Mouse (Mus musculus) frontal cortex, adult 2 months (tissue): ENCODE measurements around the gene Abcb6. TPM values are rescaled to one million over a fixed set of nuclear protein-coding genes. Genes with fewer than 3 reads are reported as not detected.

Source experiments
- polyA plus RNA-seq: library from polyadenylated mRNA; depleted of rRNA; stranded (reverse); fragments of >200 nt; gene quantifications from 2 replicates; pipeline ENCODE4 v1.2.3, GENCODE M21; 2012; rRNA removed

Gene Abcb6
- polyA plus RNA-seq, 1 experiment: 29.2 TPM

Other genes with a start within 250 kb of the Abcb6 start
- gene Cfap65, start 244.8 kb downstream of the Abcb6 start, polyA plus RNA-seq: 7.0 and 7.3 TPM in 2 replicates
- gene Ihh, start 228.7 kb downstream of the Abcb6 start, polyA plus RNA-seq: 0.24 and 0.32 TPM in 2 replicates
- gene Nhej1, start 55.2 kb downstream of the Abcb6 start, polyA plus RNA-seq: 1.8 and 2.4 TPM in 2 replicates
- gene Slc23a3, start 46.5 kb downstream of the Abcb6 start, polyA plus RNA-seq: 0.12 and 0.23 TPM in 2 replicates
- gene Cnppd1, start 37.7 kb downstream of the Abcb6 start, polyA plus RNA-seq: 31.9 and 35.3 TPM in 2 replicates
- gene Retreg2, start 37.6 kb downstream of the Abcb6 start, polyA plus RNA-seq: 189 and 211 TPM in 2 replicates
- gene Zfand2b, start 11.7 kb downstream of the Abcb6 start, polyA plus RNA-seq: 55.1 and 56.5 TPM in 2 replicates
- gene Ankzf1, start 11.8 kb upstream of the Abcb6 start, polyA plus RNA-seq: 41.4 and 49.9 TPM in 2 replicates
- 101 and 107 TPM in 2 replicates for gene Atg9a, start 11.8 kb upstream of the Abcb6 start, polyA plus RNA-seq
- 20.1 and 25.5 TPM in 2 replicates for gene Glb1l, start 30.4 kb upstream of the Abcb6 start, polyA plus RNA-seq
- gene Stk16, start 30.4 kb upstream of the Abcb6 start, polyA plus RNA-seq: 205 and 218 TPM in 2 replicates
- gene Tuba4a, start 39.5 kb upstream of the Abcb6 start, polyA plus RNA-seq: 358 and 465 TPM in 2 replicates
- not detected in 2 replicates for gene A630095N17Rik, start 51.7 kb upstream of the Abcb6 start, polyA plus RNA-seq
- gene Dnajb2, start 56.0 kb upstream of the Abcb6 start, polyA plus RNA-seq: 78.7 and 90.5 TPM in 2 replicates
- gene Ptprn, start 84.1 kb upstream of the Abcb6 start, polyA plus RNA-seq: 384 and 412 TPM in 2 replicates
- 118 and 120 TPM in 2 replicates for gene Resp18, start 98.0 kb upstream of the Abcb6 start, polyA plus RNA-seq
- 81.1 and 81.9 TPM in 2 replicates for gene Dnpep, start 137.6 kb upstream of the Abcb6 start, polyA plus RNA-seq
- gene Des, start 179.9 kb upstream of the Abcb6 start, polyA plus RNA-seq: 2.5 and 3.5 TPM in 2 replicates
- gene Speg, start 194.9 kb upstream of the Abcb6 start, polyA plus RNA-seq: 134 and 135 TPM in 2 replicates